In the genomic region with DNA sequence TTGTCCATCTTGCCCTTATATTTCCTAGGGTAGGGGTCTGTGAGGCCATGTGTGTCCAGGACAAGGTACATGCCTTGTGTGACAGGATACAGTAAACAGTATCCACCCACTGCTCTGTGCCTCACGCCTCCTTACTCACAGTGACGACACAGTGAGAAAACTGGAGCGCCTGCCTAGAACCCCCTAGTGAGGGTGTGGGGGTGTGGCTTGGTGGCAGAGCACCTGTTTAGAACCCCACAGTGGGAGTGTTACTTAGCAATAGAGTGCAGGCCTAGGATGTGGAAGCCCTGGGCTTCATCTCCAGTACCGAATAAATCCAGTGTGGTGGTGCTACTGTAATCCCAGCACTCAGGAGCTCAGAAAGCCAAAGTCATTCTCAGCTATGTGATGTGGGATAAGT, we compare ENCODE assay signal across 28 mouse cellular contexts. TPM values are rescaled to one million over a fixed set of nuclear protein-coding genes. Genes with fewer than 3 reads are reported as not detected.
A peak's percentile ranks its signal among the peaks of the same experiment; 100 is the strongest.
DNase-seq lines count a peak whose midpoint lies in the region; ATAC-seq and TF ChIP-seq lines count a peak whose summit lies in the region.
"Had no signal": no experiment of that assay in that cellular context is flagged by ENCODE, and none has a peak within 500 bp of the region (broad histone marks: within the 10 kb centered on the region; RNA-seq: fewer than 3 reads in every experiment).

No protein-coding gene starts in this region.

- peaks cover 93% of the 10 kb centered on the region for H3K36me3 ChIP-seq in intestine, postnatal 0 days (ENCODE audit: control insufficient read depth, insufficient read depth)

- H3K9me3 ChIP-seq in intestine, postnatal 0 days (ENCODE audit: control insufficient read depth): no peaks in the 10 kb centered on the region
- H3K9me3 ChIP-seq: heart, embryonic 15.5 days; hindbrain, embryonic 13.5 days had no signal

- intact Hi-C loops in left cerebral cortex, adult 2 months (cut with DNase I): no loop called here
- intact Hi-C loops in left cerebral cortex, postnatal 4 days (cut with DNase I): loop anchor here (5.0 kb wide), 1 partner anchor 46 kb away; no protein-coding TSS in a partner anchor

- no peak overlapping the region for H3K9ac ChIP-seq in intestine, postnatal 0 days (ENCODE audit: low read depth, low read length)
- H3K9ac ChIP-seq: forebrain, embryonic 13.5 days; heart, embryonic 12.5 days; heart, embryonic 15.5 days; hindbrain, embryonic 13.5 days had no signal

- H3K4me1 ChIP-seq in intestine, postnatal 0 days (replicated peaks; ENCODE audit: control insufficient read depth, insufficient read depth, low read length): no peaks in the 10 kb centered on the region
- H3K4me1 ChIP-seq: forebrain, embryonic 10.5 days; forebrain, embryonic 13.5 days; heart, embryonic 12.5 days; heart, embryonic 15.5 days; hindbrain, embryonic 10.5 days; hindbrain, embryonic 13.5 days had no signal

- WGBS in intestine, postnatal 0 days: 84% methylated on average over 4 of the region's 4 CpGs

- DNase-seq in layer of hippocampus, adult 11-12 months (ENCODE audit: low spot score): peak; percentile 21
- DNase-seq in layer of hippocampus, postnatal 36 days: no peak
- DNase-seq in left cerebral cortex, adult 2 months (ENCODE audit: extremely low spot score in 1 of 2, low spot score in 2 of 2): peak in 1 of 2 experiments; percentile 46
- DNase-seq in left cerebral cortex, postnatal 4 days: no peak
- peak; percentile 51 for DNase-seq in right cerebral cortex, adult 18-20 months
- no peak for DNase-seq in right cerebral cortex, postnatal 25 days
- peak; percentile 76 for DNase-seq in brain, adult 2 months (ENCODE audit: low read depth, low spot score)
- DNase-seq: adrenal gland, adult 8-10 months; adrenal gland, postnatal 25 days; B cell, adult 2 months; cerebellum, adult 18-20 months; cerebellum, adult 9-10 months; cerebellum, postnatal 14 days; gastrocnemius, postnatal 25 days; heart, adult 18-20 months; heart, postnatal 10 days; heart, postnatal 36 days had no signal

- peak overlapping the region; percentile 26; the same call in 1 of the 2 replicates for H3K27ac ChIP-seq in left cerebral cortex, adult 2 months
- H3K27ac ChIP-seq in intestine, postnatal 0 days (ENCODE audit: low read depth, low read length): no peak overlapping the region
- H3K27ac ChIP-seq: forebrain, embryonic 10.5 days; forebrain, embryonic 13.5 days; heart, embryonic 15.5 days; hindbrain, embryonic 10.5 days; hindbrain, embryonic 13.5 days had no signal

- TF ChIP-seq CTCF in left cerebral cortex, adult 2 months (IDR thresholded peaks at IDR 0.05): no peak
- TF ChIP-seq CTCF in intestine, postnatal 0 days (IDR thresholded peaks at IDR 0.05; ENCODE audit: low read depth): no peak

- ATAC-seq in intestine, postnatal 0 days: no peak
- ATAC-seq: activated CD4-positive, CD25-positive, alpha-beta regulatory T cell, adult 4 months; forebrain, embryonic 13.5 days; forebrain, embryonic 16.5 days; hindbrain, embryonic 16.5 days had no signal

- H3K4me3 ChIP-seq in left cerebral cortex, adult 2 months: no peak overlapping the region
- no peak overlapping the region for H3K4me3 ChIP-seq in intestine, postnatal 0 days (ENCODE audit: low read depth, low read length)
- H3K4me3 ChIP-seq: forebrain, embryonic 10.5 days; forebrain, embryonic 13.5 days; heart, embryonic 12.5 days; heart, embryonic 15.5 days; hindbrain, embryonic 10.5 days; hindbrain, embryonic 13.5 days had no signal

- no peak overlapping the region for H3K4me2 ChIP-seq in intestine, postnatal 0 days (replicated peaks; ENCODE audit: low read depth)
- H3K4me2 ChIP-seq: forebrain, embryonic 13.5 days; heart, embryonic 12.5 days; heart, embryonic 15.5 days; hindbrain, embryonic 13.5 days had no signal

- H3K27me3 ChIP-seq in intestine, postnatal 0 days (replicated peaks; ENCODE audit: control insufficient read depth, insufficient read depth, low read length): no peaks in the 10 kb centered on the region
- H3K27me3 ChIP-seq: CH12.LX; forebrain, embryonic 13.5 days; heart, embryonic 12.5 days; heart, embryonic 15.5 days; hindbrain, embryonic 13.5 days had no signal

RNA-seq across cellular contexts. Expression of gene Tmed1, which starts 37.1 kb away (rescaled TPM):
- total RNA-seq in layer of hippocampus, postnatal 36 days (2021): 10 to 100 TPM; 10.6 to 11.4 TPM
- total RNA-seq in left cerebral cortex, adult 2 months (2021): 10 to 100 TPM; 13.1 to 13.9 TPM
- 10 to 100 TPM; 18.6 to 19.1 TPM for total RNA-seq in left cerebral cortex, postnatal 4 days (2021)
- polyA plus RNA-seq in intestine, postnatal 0 days (2015; fragmentation: Nextera tagmentation; extraction: Ambion mirVana): 31.1 and 31.4 TPM in 2 replicates

RNA-seq across cellular contexts. Expression of gene Dnm2, which starts 48.2 kb away (rescaled TPM):
- 10 to 100 TPM; 58.1 to 70.6 TPM for total RNA-seq in layer of hippocampus, postnatal 36 days (2021)
- total RNA-seq in left cerebral cortex, adult 2 months (2021): 10 to 100 TPM; 56.1 to 61.0 TPM
- 10 to 100 TPM; 87.1 to 92.7 TPM for total RNA-seq in left cerebral cortex, postnatal 4 days (2021)
- 69.6 and 74.7 TPM in 2 replicates for polyA plus RNA-seq in intestine, postnatal 0 days (2015; fragmentation: Nextera tagmentation; extraction: Ambion mirVana)

RNA-seq across cellular contexts. Expression of gene AB124611, which starts 53.1 kb away (rescaled TPM):
- under 1 TPM in 1 of 2 experiments, not detected in 1; 0.33 TPM for total RNA-seq in layer of hippocampus, postnatal 36 days (2021)
- total RNA-seq in left cerebral cortex, adult 2 months (2021): under 1 TPM in 1 of 2 experiments, not detected in 1; 0.29 TPM
- total RNA-seq in left cerebral cortex, postnatal 4 days (2021): under 1 TPM; 0.44 to 0.64 TPM
- 0.43 and 1.1 TPM in 2 replicates for polyA plus RNA-seq in intestine, postnatal 0 days (2015; fragmentation: Nextera tagmentation; extraction: Ambion mirVana)

Comparison
In these comparisons a context has a peak if more than half of its experiments do, and no peak if none do; other contexts are left out.
1. DNase-seq: peak in layer of hippocampus, adult 11-12 months (single experiment), right cerebral cortex, adult 18-20 months (single experiment) and brain, adult 2 months (single experiment); none in layer of hippocampus, postnatal 36 days (0 of 2), left cerebral cortex, postnatal 4 days (single experiment) and right cerebral cortex, postnatal 25 days (single experiment).